Mouse (Mus musculus) gonadal fat pad, adult 2 months (tissue): ENCODE measurements around the gene Cemip. TPM values are rescaled to one million over a fixed set of nuclear protein-coding genes. Genes with fewer than 3 reads are reported as not detected.
"Not testable (repeated sequence)": the region's sequence is repeated elsewhere in the genome, so short reads cannot be mapped to it uniquely, and the experiment has no call there.

Experiments
- DNase-seq: peaks from one replicate; pipeline ENCODE4 v3.0.0-alpha.2; 2012; ENCODE audit warnings: low read depth
- polyA plus RNA-seq: library from polyadenylated mRNA; depleted of rRNA; stranded (reverse); fragments of >200 nt; gene quantifications from 2 replicates; pipeline ENCODE4 v1.2.3, GENCODE M21; 2012; rRNA removed

Cemip gene
- 1.4 and 1.8 TPM in 2 replicates for polyA plus RNA-seq

DNA sequence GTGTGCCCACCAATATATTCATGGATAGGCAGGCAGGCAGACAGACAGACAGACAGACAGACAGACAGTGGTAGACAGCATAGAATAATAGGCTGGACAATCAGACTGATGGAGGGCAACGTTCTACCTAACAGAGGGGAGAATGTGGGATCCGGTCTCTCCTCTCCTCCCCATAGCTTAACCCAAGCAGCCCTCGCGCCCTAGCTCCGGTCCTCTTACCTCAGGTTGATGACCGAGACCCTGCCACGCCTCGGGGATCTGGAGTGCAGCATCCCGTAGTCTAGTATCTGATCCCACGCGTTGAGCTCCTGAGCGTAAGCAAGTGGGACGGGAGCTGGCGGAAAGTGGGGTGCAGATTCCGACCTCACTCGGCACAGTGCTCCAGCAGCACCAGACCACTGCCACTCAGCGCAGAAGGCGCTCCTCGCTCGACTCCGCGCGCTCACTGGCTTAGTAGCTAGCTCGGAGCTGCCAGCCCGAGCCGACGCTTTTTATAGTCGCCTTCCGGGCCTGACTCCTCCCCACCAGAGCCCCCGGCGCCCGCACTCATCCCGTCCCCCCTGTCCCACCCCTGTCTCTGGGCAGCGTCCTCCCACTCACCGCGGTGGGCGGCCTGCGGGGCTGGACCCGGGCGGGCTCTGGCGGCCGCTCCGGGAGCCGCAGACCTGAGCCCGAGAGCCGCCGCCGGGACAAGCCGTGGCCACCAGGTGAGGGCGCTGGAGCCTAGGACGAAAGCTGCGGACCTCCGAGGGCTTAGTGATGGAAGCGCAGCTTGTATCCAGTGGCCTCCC, at the start of gene Cemip:
Gene Cemip (minus strand): TSS at position 464 of the 791 bp plus-strand sequence.
- no peak for DNase-seq

DNA sequence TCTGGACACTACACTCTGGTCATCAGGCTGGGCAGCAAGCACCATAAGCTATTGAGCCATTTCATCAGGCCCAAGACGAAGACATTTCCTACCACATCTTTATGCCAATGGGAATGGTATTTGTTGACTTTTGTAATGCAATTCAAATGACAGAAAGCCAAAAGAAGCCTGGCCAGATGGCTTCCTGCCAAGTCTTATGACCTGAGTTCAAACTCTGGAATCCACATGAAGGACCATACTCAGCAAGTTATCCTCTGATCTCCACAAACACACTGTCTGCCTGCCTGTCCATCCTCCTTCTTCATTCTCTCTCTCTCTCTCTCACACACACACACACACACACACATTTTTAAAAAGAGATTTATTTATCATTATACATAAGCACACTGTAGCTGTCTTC, 46.4 kb upstream of the Cemip start:
- no peak for DNase-seq

DNA sequence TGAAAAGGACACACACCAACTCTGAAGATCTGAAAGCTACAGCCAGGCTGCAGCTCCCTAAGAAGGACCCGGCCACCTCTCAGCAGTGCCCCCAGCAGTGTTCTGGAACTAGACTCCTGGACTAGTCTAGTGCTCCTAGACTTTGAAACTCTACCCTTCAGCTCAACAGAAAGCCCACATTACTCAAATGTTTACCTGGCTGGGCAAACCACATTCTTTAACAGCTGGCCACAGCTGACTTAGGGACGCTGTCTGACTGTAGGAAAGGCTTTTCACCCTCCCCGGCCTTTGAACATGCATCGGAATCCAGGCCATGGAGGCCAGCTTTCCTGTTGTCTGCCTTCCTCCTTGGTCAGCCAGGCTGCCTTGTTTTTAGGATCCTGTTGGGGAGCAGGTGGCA, 45.4 kb upstream of the Cemip start:
- DNase-seq: no peak

DNA sequence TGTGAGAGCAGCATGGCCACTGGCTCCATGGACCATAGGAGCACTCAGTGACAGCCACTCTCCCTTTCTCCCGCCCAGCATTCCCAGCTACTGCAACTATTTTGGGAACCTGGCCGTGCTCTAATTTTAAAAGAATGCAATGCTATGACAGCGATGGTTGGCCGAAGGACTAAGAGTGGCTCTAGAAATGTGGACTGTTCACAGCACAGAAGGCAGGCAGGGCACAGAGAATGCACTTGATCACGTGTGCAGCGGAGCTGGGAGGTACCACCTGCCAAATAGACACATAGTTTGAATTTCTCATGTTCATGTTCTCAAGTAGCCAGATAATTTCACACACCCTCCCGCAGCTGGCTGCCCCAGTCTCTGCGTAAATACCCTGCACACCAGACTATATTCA, 42.4 kb upstream of the Cemip start:
- DNase-seq: no peak

DNA sequence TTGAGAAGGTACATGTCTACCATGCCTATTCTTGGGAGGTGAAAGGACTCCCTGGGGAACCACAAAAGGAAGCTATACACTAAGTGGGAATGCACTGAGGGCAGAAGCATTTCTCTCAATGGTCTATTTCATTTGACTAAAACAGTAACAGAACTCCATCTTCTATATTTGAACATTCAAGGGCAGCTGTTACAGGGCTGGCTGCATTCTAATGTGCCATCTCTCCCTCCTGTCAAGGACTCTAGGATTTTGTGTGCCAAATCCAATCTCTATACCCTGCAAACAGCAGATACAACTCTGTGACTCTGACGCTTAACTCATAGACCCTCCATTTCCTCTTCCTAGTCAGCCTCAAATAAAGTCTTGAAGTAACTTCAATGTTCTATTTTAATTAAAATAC, 39.4 kb upstream of the Cemip start:
- no peak for DNase-seq

DNA sequence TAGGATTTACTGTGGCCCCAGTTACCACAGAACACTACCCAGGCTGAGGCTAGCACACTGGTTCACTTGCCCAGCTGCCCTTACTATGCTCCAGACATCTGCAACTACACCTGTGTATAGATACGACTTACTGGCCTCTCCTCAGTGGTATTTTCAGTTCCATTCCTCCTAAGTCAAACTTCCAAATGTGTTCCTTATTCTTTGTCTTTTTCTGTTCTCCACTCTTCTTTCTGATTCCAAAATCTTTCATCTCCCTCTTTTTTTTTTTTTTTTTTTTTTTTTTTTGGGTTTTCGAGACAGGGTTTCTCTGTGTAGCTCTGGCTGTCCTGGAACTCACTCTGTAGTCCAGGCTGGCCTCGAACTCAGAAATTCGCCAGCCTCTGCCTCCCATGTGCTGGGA, 37.3 kb upstream of the Cemip start:
- not testable (repeated sequence) for DNase-seq

DNA sequence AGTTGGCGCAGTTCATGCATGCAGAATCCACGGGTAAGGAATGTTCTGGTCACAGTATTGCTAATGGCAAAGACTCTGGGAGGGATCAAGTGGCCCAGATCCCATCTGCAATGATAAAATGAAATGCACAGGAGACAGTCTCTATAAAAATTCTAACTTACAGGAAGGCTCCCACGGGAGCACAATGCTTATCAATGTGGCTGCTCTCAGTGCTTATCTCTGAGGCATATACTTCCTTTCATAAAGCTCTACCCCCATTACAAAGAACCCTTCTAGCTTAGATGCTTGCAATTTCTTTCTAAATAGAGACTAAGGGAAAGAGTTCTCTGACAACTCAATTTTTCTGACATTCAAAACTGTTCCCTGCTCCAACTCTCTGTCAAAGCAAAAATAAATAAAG, 35.5 kb upstream of the Cemip start:
- DNase-seq: no peak

DNA sequence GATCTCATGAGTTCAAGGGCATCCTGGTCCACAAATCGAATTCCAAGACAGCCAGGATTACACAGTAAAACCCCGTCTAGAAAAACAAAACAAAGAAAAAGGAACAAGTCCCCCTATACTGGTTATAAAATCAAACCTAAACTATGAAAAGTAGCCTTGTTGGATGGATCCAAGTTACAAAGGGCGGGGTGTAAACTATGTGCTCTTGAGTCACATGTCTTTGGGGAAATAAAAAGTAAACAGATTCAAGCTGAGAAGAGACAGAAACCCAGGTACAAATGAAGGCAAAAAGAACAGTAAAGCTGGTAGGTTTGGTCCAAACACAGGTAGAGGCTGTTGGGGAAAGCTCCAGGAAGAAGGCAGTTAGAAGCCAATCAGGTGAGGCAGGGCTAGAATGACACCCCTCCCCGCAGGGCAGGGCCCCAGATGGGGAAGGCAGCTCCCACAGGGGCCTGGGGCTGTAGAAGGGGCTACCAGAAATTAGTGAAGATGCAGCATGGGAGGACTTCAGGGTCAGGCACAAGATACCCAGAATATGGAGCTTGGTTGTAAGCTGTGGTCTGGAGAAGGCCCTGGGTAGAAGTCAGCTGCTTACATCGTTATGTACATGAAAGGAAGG, 33.9 kb upstream of the Cemip start:
- DNase-seq: no peak

DNA sequence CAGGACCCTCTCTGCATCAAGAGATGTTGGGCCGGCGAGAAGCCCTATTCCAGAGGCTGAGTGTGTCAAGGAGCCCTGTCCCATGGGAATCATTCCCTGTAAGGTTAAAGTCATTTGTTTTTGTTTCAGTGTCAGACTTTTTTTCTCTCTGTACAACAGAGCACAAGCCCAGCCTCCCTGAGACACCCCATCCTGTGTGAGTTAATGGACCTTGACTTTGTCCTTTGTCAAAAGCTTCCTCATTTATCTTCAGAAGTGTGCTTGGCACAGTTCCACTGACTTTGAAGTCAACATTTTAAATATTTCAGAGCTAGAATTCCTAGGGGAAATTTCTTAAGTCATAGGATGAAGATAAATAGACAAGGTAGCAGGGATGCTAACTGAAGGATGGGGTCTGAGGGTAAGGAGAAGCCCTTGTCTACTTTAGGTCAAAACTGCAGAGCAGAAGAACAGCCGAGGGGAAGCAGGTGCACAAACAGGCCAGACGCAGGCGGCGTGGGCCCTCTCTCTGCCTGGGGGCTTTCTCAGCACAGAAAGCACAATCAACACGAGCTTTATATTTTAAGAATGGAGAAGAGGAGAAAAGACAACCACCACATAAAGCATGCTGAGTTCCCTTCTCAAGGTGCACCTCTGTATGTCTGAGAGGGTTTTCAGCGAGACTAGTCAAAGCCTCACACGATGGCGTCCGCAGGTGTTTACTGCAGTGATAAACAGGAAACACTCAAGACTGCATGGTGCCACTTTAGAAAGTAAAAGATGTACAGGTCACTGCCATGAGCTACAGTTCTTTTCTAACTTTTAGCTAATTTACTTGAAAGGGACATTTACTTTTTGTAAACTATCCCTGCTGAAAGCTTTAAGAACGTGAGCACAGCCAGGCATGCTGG, 33.2 kb upstream of the Cemip start:
- DNase-seq: no peak

DNA sequence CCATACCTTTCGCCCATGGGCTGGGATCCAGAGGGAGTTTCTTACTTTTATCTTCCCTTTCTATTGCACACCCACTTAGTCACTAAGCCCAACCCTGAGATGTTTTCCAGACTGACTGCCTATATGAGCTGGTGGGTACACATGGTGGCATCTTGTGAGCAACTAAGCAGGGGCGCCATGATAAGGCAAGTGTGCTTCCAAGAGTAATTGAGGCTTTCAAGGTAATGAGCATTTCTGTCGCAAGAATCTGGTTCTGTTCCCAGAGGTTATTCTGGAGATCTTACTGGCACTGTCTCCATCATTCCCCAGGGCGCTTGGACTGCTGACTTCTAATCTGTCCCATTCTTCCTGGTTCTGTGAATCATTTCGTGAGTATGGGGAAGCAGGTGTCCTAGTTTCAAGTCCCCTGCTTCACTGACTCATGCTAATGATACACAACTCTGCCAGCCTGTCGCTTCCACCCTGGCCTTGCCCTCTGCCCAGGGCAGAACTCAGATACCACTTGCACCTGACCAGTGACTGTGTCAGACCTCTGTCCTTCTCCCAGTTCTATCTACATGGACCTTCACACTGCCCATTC, 31.3 kb upstream of the Cemip start:
- DNase-seq: peak; percentile 87

DNA sequence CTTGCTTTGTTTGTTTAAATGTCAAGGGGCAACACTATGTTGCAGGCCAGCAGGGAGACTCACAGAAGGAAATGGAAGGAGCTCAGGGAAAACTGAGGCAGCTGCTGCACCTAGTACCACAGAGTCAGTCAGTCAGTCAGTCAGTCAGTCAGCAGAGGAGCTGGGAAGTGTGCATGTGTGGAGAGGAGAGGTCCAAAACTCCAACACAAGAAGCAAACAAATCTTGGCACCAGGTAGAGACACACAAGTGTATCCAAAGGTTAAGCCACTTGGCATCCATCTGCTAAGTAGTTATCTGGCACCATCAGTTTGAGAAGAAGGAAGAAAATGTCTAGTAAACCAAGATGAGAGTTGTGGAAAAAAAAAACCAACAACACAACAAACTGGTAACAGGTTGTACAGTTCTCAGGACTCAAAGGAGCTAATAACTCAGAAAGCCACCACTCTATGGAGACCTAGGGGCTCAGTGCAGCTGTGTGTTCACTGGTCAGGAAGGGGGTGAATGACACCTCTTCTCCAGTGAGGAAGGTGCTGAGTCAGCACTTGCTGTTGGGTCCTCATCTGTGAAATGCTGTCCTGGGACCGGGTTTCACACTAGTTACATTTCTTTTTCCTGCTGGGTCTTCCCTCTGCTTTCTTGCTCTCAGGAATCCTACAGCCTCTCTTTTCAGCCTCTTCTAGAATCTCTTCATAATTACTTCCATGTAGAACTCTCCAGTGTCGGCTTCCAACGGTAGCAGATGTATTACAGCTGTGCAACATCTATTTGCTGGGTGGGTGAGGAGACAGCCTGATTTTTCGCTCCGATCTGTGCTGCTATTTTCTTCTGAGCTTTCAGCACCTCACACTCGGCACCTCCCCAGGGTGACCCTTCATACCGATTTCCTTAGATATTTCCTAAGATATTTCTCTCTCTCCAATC, 30.6 kb upstream of the Cemip start:
- DNase-seq: no peak

DNA sequence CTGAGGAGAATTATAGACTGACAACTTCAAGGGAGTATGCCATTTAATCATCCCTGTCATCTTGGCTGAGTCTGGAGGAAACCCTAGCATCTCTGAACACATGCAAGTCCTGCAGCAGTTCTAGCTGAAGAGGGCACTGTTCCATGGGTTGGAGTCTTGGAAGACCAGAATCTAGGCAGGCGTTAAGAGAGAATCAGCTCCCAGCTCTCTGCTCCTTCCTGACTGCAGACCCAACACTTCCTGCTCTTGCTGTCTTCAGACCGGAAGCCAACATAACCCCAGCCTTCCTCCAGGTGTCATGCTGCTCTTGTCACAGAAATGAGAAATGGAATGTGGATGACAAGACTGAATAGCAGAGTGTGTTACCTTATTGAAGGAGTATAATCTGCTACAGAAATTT, 29.1 kb upstream of the Cemip start:
- DNase-seq: no peak

DNA sequence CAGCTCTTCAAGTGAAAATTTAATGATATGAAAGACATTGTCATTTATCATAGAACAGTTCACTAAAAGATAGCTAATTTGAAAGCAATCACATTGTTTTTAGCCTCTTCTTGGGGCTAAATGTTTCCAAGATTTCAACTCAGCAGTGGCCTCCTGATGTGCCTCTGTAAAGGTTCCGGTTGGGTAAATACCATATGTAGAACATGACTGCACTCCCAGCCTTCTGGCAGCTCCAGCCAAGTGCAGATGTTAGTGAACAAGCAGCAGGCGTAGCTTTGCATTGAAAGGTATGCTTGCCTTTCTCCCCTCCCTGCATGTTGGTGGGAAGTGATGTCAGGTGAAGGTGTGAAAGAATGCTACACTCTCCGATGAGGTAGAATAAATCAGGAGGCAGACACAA, 28.5 kb upstream of the Cemip start:
- DNase-seq: no peak

DNA sequence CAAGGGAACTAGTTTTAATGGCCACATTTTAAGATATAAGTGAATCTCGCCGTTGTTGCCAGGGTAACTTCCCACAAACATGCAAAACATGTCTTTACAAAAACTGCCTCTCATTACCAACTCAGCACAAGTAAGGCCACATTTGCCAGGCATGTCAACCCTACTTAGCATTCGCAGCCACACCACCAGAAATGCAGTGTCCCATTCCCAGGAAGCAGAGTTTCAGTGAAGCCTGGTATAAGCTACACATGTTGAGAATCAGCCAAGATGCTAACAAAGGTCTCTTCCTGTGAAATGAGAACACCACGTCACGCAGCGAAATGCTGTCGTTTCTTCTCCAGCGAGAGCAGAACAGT, 26.7 kb upstream of the Cemip start:
- DNase-seq: no peak

DNA sequence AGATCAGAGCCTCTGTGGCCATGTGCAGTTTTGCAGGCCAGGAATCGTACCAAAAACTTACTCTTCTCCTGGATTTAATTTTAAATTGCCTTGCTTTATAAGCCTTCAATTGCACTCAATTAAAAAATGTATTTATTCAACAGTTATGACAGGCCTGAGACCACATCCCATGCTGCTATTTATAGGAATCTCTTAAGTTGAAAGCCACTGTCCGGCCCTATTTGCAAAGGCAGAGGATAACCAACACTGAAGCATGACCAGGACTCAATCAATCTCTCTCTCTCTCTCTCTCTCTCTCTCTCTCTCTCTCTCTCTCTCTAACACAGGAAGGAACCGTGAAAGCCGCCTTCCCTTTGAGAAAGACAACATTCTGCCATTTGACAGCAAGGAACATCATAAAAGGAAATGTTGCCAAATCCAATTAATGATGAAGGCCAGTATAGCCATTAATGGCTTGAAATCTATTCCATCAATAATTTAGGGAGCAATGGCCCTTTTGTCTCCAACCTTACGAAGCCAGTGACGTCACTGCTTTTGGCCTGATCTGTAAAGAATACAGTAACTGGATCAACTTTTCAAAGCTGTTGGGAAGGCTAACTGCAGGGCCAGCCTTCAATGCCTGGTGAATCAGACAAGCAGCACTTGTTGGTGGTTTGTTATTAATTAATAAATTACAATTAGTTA, 26.2 kb upstream of the Cemip start:
- DNase-seq: no peak

DNA sequence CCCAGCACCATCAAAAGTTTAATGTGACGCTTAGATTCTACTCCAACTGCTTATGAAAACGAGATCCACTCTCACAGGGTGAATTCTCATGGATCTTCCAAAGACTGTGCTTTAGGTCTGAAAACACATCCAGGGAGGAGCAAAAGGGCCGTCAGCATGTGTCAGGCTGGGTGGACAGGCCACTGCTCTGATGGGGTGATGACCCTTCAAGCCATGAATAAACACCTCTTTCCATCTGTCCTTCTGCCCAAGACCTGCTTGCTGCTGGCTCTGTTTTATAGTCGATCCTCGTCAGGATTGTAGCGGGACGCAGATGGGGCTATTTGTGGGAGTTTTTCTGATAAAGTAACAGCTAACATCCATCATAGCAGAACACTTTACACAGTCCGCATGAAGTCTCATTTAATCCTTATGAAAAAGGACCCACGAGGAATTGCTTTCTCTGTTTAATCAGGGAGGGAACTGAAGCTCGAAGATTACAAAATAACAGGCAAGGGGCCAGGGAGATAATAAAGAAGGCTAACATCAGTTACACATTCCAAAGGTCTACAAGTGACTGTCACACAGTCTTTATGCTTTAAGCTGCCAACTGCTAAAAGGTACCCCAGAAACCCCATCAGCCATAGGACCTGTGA, 25.5 kb upstream of the Cemip start:
- DNase-seq: no peak

DNA sequence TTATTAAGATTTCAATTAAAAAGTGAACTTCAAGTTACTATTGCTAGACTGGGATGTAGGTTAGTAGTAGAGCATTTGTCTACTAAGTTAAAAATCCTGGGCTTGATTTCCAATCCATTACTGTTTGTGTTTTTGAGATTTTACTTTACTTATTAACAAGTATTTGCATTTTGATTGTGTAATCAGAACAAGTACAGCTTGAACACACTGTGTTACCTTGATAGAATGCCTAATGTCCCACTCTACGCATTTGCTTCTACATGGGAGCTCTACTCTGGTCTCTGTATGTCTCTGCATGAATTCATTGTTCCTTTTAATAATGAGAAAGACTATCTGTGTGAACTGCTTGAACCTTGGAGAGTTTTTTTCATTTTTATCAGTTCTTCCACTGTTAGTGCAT, 20.6 kb upstream of the Cemip start:
- no peak for DNase-seq

DNA sequence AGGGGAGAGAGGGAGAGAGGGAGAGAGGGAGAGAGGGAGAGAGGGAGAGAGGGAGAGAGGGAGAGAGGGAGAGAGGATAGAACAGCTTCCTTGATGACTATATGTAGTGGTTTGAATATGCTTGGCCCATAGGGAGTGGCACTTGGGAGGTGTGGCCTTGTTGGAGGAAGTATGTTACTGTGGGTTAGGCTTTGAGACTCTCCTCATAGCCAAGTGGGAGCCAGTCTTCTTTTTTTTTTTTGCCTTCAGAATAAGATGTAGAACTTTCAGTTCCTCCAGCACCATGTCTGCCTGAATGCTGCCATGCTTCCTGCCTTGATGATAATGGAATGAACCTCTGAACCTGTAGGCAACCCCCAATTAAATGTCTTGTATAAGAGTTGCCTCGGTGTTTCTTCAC, 16.3 kb upstream of the Cemip start:
- no peak for DNase-seq

DNA sequence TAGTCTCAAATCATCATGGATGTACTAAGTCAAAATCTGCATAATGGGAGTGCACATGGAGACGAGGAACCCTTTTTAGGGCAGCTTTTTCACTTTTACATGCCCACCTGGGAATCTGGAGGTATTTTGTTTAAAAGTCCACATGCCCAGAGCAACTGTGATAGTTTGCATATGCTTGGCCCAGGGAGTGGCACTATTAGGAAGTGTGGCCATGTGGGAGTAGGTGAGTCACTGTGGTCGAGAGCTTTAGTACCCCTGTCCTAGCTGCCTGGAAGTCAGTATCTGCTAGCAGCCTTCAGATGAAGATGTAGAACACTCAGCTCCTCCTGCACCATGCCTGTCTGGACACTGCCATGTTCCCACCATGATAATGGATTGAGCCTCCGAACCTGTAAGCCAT, 14.4 kb upstream of the Cemip start:
- DNase-seq: no peak

DNA sequence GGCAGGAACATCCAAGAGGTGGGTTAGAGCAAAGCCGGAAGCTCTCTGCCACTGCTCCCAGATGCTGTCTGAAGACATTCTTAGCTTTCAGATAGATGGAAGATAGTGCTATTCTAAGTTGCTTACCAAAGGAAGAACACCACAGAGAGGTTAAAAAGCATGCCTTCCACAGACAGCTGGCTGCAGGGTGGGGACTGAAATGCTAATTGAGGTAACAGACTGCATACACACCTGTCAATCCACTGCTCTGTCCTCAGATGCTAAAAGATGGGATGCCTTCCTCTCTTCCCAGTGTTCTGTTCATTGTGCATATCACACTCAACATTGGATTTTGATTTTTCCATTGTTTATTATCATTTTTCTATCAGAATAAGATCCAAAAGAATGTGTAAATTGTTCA, 11.8 kb upstream of the Cemip start:
- no peak for DNase-seq
